Mouse (Mus musculus): ENCODE data around the gene Psd.

- TF ChIP-seq POLR2A (IDR thresholded peaks at IDR 0.05; ENCODE audit: borderline replicate concordance, extremely low read depth, insufficient read depth, insufficient read length, poor library complexity, severe bottlenecking) (no peak), CTCF (IDR thresholded peaks at IDR 0.05; ENCODE audit: borderline replicate concordance, extremely low read depth, insufficient read depth, insufficient read length) (peak; percentile 95)
Measured at GRCm38 (mm10) chr19:46304216-46304841, 22.6 kb downstream of the Psd start, which contains the start of gene Nfkb2.
